Mouse (Mus musculus): ENCODE measurements around the gene Fbxo31. TPM values are rescaled to one million over a fixed set of nuclear protein-coding genes. Genes with fewer than 3 reads are reported as not detected.

Fbxo31 gene
- total RNA-seq, 4 experiments from 2014 or later, result 96.9 to 103 (median 102) TPM

Other genes starting within 250 kb of the Fbxo31 start
- gene 1700018B08Rik, start 34.5 kb downstream of the Fbxo31 start, total RNA-seq (2022), result not detected
- 100 to 1,000 TPM; 143 to 187 (median 172) TPM for gene Map1lc3b, start 11.6 kb upstream of the Fbxo31 start, total RNA-seq (2022)
- 10 to 100 TPM; 77.4 to 92.9 (median 84.7) TPM for gene Zcchc14, start 74.1 kb upstream of the Fbxo31 start, total RNA-seq (2022)
- 100 to 1,000 TPM; 260 to 313 (median 283) TPM for gene Jph3, start 150.8 kb upstream of the Fbxo31 start, total RNA-seq (2022)